29 mouse cellular contexts compared by ENCODE assay signal in genomic region chr5:17408924-17409660, GRCm38 (mm10). TPM values are rescaled to one million over a fixed set of nuclear protein-coding genes. Genes with fewer than 3 reads are reported as not detected.
DNase-seq lines count a peak whose midpoint lies in the region; ATAC-seq and TF ChIP-seq lines count a peak whose summit lies in the region.
"Had no signal": no experiment of that assay in that cellular context is flagged by ENCODE, and none has a peak within 500 bp of the region (broad histone marks: within the 10 kb centered on the region; RNA-seq: fewer than 3 reads in every experiment).

No protein-coding gene starts in this region.

- H3K36me3 ChIP-seq in intestine, embryonic 14.5 days (ENCODE audit: control insufficient read depth, insufficient read depth, low read length) = no peaks in the 10 kb centered on the region
- no peaks in the 10 kb centered on the region for H3K36me3 ChIP-seq in intestine, embryonic 15.5 days
- no peaks in the 10 kb centered on the region for H3K36me3 ChIP-seq in intestine, postnatal 0 days (ENCODE audit: control insufficient read depth, insufficient read depth)
- H3K36me3 ChIP-seq: embryonic facial prominence, embryonic 12.5 days; forebrain, embryonic 15.5 days had no signal

- H3K4me2 ChIP-seq in intestine, embryonic 14.5 days (ENCODE audit: low read length) = no peak overlapping the region
- no peak overlapping the region for H3K4me2 ChIP-seq in intestine, embryonic 15.5 days (replicated peaks)
- no peak overlapping the region for H3K4me2 ChIP-seq in intestine, postnatal 0 days (replicated peaks; ENCODE audit: low read depth)
- H3K4me2 ChIP-seq: embryonic facial prominence, embryonic 12.5 days; forebrain, embryonic 13.5 days; forebrain, embryonic 15.5 days had no signal

- no peak overlapping the region for H3K4me3 ChIP-seq in intestine, embryonic 14.5 days (ENCODE audit: low read depth, low read length)
- H3K4me3 ChIP-seq in intestine, embryonic 15.5 days (replicated peaks) = no peak overlapping the region
- no peak overlapping the region for H3K4me3 ChIP-seq in intestine, postnatal 0 days (ENCODE audit: low read depth, low read length)
- H3K4me3 ChIP-seq: embryonic facial prominence, embryonic 12.5 days; forebrain, embryonic 13.5 days; forebrain, embryonic 15.5 days had no signal

- H3K27me3 ChIP-seq in intestine, embryonic 14.5 days (replicated peaks; ENCODE audit: control insufficient read depth, insufficient read depth, low read length) = no peaks in the 10 kb centered on the region
- H3K27me3 ChIP-seq in intestine, embryonic 15.5 days (replicated peaks) = no peaks in the 10 kb centered on the region
- H3K27me3 ChIP-seq in intestine, postnatal 0 days (replicated peaks; ENCODE audit: control insufficient read depth, insufficient read depth, low read length) = no peaks in the 10 kb centered on the region
- H3K27me3 ChIP-seq: embryonic facial prominence, embryonic 12.5 days; forebrain, embryonic 13.5 days; forebrain, embryonic 15.5 days had no signal

- H3K4me1 ChIP-seq in intestine, embryonic 14.5 days (replicated peaks; ENCODE audit: control insufficient read depth, insufficient read depth, low read length) = no peaks in the 10 kb centered on the region
- H3K4me1 ChIP-seq in intestine, embryonic 15.5 days (replicated peaks) = no peaks in the 10 kb centered on the region
- no peaks in the 10 kb centered on the region for H3K4me1 ChIP-seq in intestine, postnatal 0 days (replicated peaks; ENCODE audit: control insufficient read depth, insufficient read depth, low read length)
- H3K4me1 ChIP-seq: embryonic facial prominence, embryonic 12.5 days; forebrain, embryonic 13.5 days; forebrain, embryonic 15.5 days had no signal

- H3K9ac ChIP-seq in intestine, embryonic 14.5 days (ENCODE audit: low read length) = no peak overlapping the region
- H3K9ac ChIP-seq in intestine, embryonic 15.5 days = no peak overlapping the region
- H3K9ac ChIP-seq in intestine, postnatal 0 days (ENCODE audit: low read depth, low read length) = no peak overlapping the region
- H3K9ac ChIP-seq: embryonic facial prominence, embryonic 12.5 days; forebrain, embryonic 13.5 days; forebrain, embryonic 15.5 days had no signal

- TF ChIP-seq CTCF in intestine, postnatal 0 days (IDR thresholded peaks at IDR 0.05; ENCODE audit: low read depth) = no peak

- DNase-seq in intestine, embryonic 14.5 days (ENCODE audit: low spot score) = no peak
- peak; percentile 15 for DNase-seq in mesoderm, embryonic 11.5 days (ENCODE audit: low read depth, low spot score)
- no peak for DNase-seq in gastrocnemius, postnatal 10 days
- no peak for DNase-seq in spleen, postnatal 4 days (ENCODE audit: low spot score in 2 of 2)
- no peak for DNase-seq in ovary, postnatal 14 days (ENCODE audit: low spot score)
- no peak for DNase-seq in right cerebral cortex, adult 18-20 months
- DNase-seq: adrenal gland, adult 2 months; adrenal gland, postnatal 10 days; adrenal gland, postnatal 25 days; cerebellum, adult 11 months; cerebellum, adult 18-20 months; cerebellum, adult 8-10 months; cerebellum, adult 9-11 months; cerebellum, postnatal 14 days; cerebellum, postnatal 36 days; embryo, embryonic 11 days had no signal

- peak overlapping the region; percentile 47; the same call in 1 of the 2 replicates for H3K27ac ChIP-seq in intestine, embryonic 14.5 days (ENCODE audit: low read depth)
- no peak overlapping the region for H3K27ac ChIP-seq in intestine, embryonic 15.5 days
- no peak overlapping the region; the same call in 1 of the 2 replicates for H3K27ac ChIP-seq in intestine, postnatal 0 days (ENCODE audit: low read depth, low read length)
- H3K27ac ChIP-seq: embryonic facial prominence, embryonic 12.5 days; forebrain, embryonic 13.5 days; forebrain, embryonic 15.5 days had no signal

- ATAC-seq in intestine, embryonic 14.5 days (replicated peaks; ENCODE audit: low FRiP score, low TSS enrichment, low read depth) = peak; percentile 77
- peak; percentile 95 for ATAC-seq in intestine, embryonic 15.5 days
- peak; percentile 69 for ATAC-seq in intestine, postnatal 0 days
- ATAC-seq: forebrain, embryonic 13.5 days; forebrain, embryonic 15.5 days had no signal

- WGBS in intestine, embryonic 14.5 days = 23% methylated on average over 4 of the region's 4 CpGs
- 23% methylated on average over 4 of the region's 4 CpGs for WGBS in intestine, embryonic 15.5 days
- WGBS in intestine, postnatal 0 days = 12% methylated on average over 4 of the region's 4 CpGs

- no peaks in the 10 kb centered on the region for H3K9me3 ChIP-seq in intestine, embryonic 14.5 days (ENCODE audit: control insufficient read depth, low read length)
- H3K9me3 ChIP-seq in intestine, embryonic 15.5 days = no peaks in the 10 kb centered on the region
- no peaks in the 10 kb centered on the region for H3K9me3 ChIP-seq in intestine, postnatal 0 days (ENCODE audit: control insufficient read depth)
- H3K9me3 ChIP-seq: embryonic facial prominence, embryonic 12.5 days; forebrain, embryonic 13.5 days; forebrain, embryonic 15.5 days had no signal

RNA-seq across cellular contexts. Expression of gene Speer4f2, which starts 36.1 kb away (rescaled TPM):
- not detected in 2 replicates for polyA plus RNA-seq in intestine, embryonic 14.5 days (2014; fragmentation: Nextera tagmentation; extraction: Ambion mirVana)
- not detected in 2 replicates for polyA plus RNA-seq in intestine, embryonic 15.5 days (2015; fragmentation: Nextera tagmentation; extraction: Ambion mirVana)
- not detected in 2 replicates for polyA plus RNA-seq in intestine, postnatal 0 days (2015; fragmentation: Nextera tagmentation; extraction: Ambion mirVana)
- not detected for total RNA-seq in gastrocnemius, postnatal 10 days (2021)
- total RNA-seq: adrenal gland, adult 2 months; adrenal gland, postnatal 10 days; adrenal gland, postnatal 25 days; adrenal gland, postnatal 4 days; common myeloid progenitor, adult 5-6 weeks; ES-E14; MEL had no signal
- polyA plus RNA-seq: adrenal gland, adult 2 months; brain, embryonic 14.5 days; C2C12; embryonic facial prominence, embryonic 12.5 days; embryonic facial prominence, embryonic 14.5 days; forebrain, embryonic 11.5 days; forebrain, embryonic 13.5 days; forebrain, embryonic 15.5 days had no signal
